Mouse (Mus musculus): ENCODE data around the gene Cacna1d. TPM values are rescaled to one million over a fixed set of nuclear protein-coding genes. Genes with fewer than 3 reads are reported as not detected.

The Cacna1d gene
- polyA plus RNA-seq, 1 experiment from 2014 or later: 4.5 TPM

GRCm38 (mm10) chr14:30163733-30164708 lies 327.2 kb downstream of the Cacna1d start:
- H3K27me3 ChIP-seq: no peaks in the 10 kb centered on the region
- no peak for ATAC-seq (ENCODE audit: low FRiP score)
- H3K27ac ChIP-seq: no peak overlapping the region
- no peak overlapping the region for H3K9ac ChIP-seq
- 75% methylated on average over 20 of the region's 20 CpGs for WGBS
- H3K4me2 ChIP-seq (replicated peaks): no peak overlapping the region
- H3K36me3 ChIP-seq: no peaks in the 10 kb centered on the region
- no peak overlapping the region for H3K4me3 ChIP-seq
- H3K4me1 ChIP-seq: 0 out of 2 replicates have a peak, but pooled peaks cover 9% of the 10 kb centered on the region
- H3K9me3 ChIP-seq (replicated peaks): no peaks in the 10 kb centered on the region

- no peak overlapping the region for H3K4me2 ChIP-seq (replicated peaks)
- WGBS: 51% methylated on average over 7 of the region's 7 CpGs
- no peak overlapping the region for H3K27ac ChIP-seq
Measured at GRCm38 (mm10) chr14:30147774-30148173, 343.5 kb downstream of the Cacna1d start.

DNA sequence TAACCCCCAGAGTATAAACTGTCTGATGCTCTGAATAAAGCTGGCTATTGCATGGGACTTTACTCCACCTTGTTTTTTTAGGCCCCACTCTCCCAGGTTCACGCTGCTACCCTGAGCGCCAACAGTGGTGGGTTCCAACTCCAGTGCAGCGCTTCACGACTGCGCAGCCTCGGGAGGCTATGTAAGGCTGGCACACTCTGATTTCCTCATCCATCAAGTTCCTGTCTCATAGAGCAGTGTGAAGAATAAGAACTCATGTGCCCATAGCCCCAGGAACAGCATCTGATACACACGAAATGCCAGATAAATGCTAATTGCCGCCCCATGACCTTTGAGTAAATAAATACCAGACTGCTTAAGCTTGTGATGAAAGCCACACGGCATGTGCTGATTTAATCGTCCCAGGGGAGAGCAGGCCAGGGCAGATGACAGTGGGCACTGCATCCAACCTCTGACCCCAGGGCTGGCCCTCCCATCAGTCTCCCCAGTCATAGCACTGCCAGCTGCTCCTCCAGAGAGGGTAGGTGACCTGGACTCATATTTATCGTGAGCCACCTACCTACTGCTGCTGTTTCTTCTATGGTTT lies 352.8 kb downstream of the Cacna1d start:
- ATAC-seq (ENCODE audit: low FRiP score): peak; percentile 58
- H3K9me3 ChIP-seq (replicated peaks): no peaks in the 10 kb centered on the region
- H3K4me2 ChIP-seq (replicated peaks): no peak overlapping the region
- peaks cover 7% of the 10 kb centered on the region for H3K27me3 ChIP-seq
- H3K27ac ChIP-seq: no peak overlapping the region
- no peak overlapping the region for H3K9ac ChIP-seq
- no peaks in the 10 kb centered on the region for H3K36me3 ChIP-seq
- peaks cover 5% of the 10 kb centered on the region; the same call in 1 of the 2 replicates for H3K4me1 ChIP-seq
- H3K4me3 ChIP-seq: no peak overlapping the region
- 38% methylated on average over 11 of the region's 11 CpGs for WGBS

More at GRCm38 (mm10) chr14:30147774-30148173, 343.5 kb downstream of the Cacna1d start:
- no peaks in the 10 kb centered on the region for H3K27me3 ChIP-seq
- H3K4me3 ChIP-seq: no peak overlapping the region
- H3K9me3 ChIP-seq (replicated peaks): no peaks in the 10 kb centered on the region
- no peaks in the 10 kb centered on the region for H3K36me3 ChIP-seq
- 0 out of 2 replicates have a peak, but pooled peaks cover 2% of the 10 kb centered on the region for H3K4me1 ChIP-seq
- no peak overlapping the region for H3K9ac ChIP-seq
- ATAC-seq (ENCODE audit: low FRiP score): no peak

- H3K9me3 ChIP-seq (replicated peaks): no peaks in the 10 kb centered on the region
- H3K4me2 ChIP-seq (replicated peaks): no peak overlapping the region
- H3K36me3 ChIP-seq: no peaks in the 10 kb centered on the region
- H3K27me3 ChIP-seq: peaks cover 7% of the 10 kb centered on the region
- ATAC-seq (ENCODE audit: low FRiP score): no peak
- no peak overlapping the region for H3K4me3 ChIP-seq
- peaks cover 5% of the 10 kb centered on the region; the same call in 1 of the 2 replicates for H3K4me1 ChIP-seq
- no peak overlapping the region for H3K27ac ChIP-seq
- no peak overlapping the region for H3K9ac ChIP-seq
- 84% methylated on average over 3 of the region's 3 CpGs for WGBS
Measured at GRCm38 (mm10) chr14:30137961-30138360, 353.3 kb downstream of the Cacna1d start.

DNA sequence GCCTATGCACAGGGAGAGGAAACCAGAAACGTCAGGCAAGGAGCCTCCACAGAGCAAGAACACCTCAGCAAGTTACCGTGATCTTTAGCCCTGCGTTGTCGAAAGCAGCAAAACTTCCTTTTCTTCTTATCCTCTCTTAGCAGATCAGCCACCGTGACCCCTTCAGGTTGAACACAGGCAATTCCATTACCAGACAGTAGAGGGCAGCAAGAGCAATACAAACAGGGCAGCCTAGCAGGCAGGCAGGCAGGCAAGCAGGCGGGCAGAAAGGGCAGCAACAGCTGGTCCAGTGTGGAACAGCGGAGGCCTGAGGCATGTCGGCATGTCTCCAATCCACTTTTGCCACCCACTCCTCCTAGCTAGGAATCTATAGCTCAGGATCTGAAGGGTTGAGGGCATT lies 354.3 kb downstream of the Cacna1d start:
- Histone ChIP-seq H3K4me3 (no peak overlapping the region), H3K4me1 (peaks cover 5% of the 10 kb centered on the region; the same call in 1 of the 2 replicates), H3K4me2 (replicated peaks) (no peak overlapping the region), H3K36me3 (no peaks in the 10 kb centered on the region), H3K9ac (no peak overlapping the region), H3K9me3 (replicated peaks) (no peaks in the 10 kb centered on the region), H3K27me3 (peaks cover 7% of the 10 kb centered on the region), H3K27ac (no peak overlapping the region)
- ATAC-seq (ENCODE audit: low FRiP score): peak; percentile 64; the same call in 1 of the 2 replicates
- WGBS: 11% methylated on average over 8 of the region's 8 CpGs

DNA sequence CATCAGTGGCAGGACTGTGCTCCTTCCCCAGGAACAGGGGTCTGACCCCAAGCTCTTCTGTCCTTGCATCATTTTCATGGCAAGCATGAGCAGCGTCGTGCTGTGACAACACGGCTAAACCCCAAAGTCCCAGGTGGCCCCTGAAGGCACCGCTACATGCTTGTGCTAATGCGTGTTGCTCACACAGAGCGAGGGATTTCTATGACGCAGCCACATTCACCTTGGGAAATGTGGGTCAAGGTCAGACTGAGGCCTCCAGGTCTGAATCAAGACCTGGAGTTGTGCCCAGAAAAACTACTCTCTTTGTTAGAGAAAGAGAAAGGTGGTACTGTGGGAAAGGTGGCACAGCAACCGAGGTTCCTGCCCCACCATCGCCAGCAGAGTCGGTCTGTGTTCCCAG lies 355.9 kb downstream of the Cacna1d start:
- no peak overlapping the region for H3K9ac ChIP-seq
- no peak for ATAC-seq (ENCODE audit: low FRiP score)
- H3K27me3 ChIP-seq: peaks cover 5% of the 10 kb centered on the region; the same call in 1 of the 2 replicates
- no peak overlapping the region for H3K4me2 ChIP-seq (replicated peaks)
- H3K36me3 ChIP-seq: no peaks in the 10 kb centered on the region
- no peak overlapping the region for H3K27ac ChIP-seq
- peaks cover 11% of the 10 kb centered on the region; the same call in 1 of the 2 replicates for H3K4me1 ChIP-seq
- no peak overlapping the region for H3K4me3 ChIP-seq
- H3K9me3 ChIP-seq (replicated peaks): no peaks in the 10 kb centered on the region
- 84% methylated on average over 10 of the region's 10 CpGs for WGBS

DNA sequence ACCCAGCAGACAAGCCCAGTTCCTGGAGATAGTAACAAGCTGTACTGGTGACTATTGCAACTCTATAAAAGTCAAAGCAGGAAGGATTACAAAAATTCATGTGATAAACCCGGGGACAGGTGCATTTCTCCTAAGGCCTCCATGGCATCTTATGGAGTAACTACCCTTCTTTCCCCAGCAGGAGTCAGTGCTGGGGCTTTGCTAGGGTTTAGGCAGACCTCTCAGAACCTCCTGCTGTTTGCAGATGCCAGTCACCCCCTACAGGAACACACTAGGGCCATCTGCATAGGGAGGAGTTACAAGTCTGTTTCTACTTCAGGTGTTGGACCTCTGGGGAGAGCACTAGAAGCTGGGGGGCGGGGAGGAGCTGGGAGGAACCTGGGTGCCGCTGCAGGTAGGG lies 357.6 kb downstream of the Cacna1d start:
- Histone ChIP-seq H3K9me3 (replicated peaks) (no peaks in the 10 kb centered on the region), H3K27me3 (peaks cover 5% of the 10 kb centered on the region; the same call in 1 of the 2 replicates)
- 41% methylated on average over 3 of the region's 3 CpGs for WGBS

DNA sequence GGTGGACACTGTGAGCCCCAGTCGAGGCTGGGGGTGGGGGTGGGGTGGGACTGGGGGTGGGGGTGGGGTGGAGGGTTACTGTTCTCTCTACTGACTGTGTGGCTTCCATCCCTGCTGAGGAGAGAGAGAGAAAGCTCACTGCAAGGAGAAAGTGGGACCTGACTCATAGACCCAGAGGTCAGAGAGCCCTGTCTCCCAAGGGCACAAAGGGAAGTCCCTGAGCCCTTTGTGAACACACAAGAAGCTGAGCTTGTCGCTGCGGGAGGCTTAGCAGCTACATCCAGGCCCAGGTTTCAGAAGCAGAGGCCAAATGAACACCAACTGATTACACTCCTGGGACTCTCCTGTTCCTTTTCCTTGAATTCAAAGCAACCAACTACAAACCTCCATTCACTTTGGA lies 360.0 kb downstream of the Cacna1d start:
- no peak for ATAC-seq (ENCODE audit: low FRiP score)
- no peak overlapping the region for H3K9ac ChIP-seq
- 9% methylated on average over 3 of the region's 3 CpGs for WGBS

More for the DNA sequence above, 357.6 kb downstream of the Cacna1d start:
- no peak overlapping the region for H3K4me3 ChIP-seq
- no peaks in the 10 kb centered on the region for H3K36me3 ChIP-seq
- H3K4me1 ChIP-seq: peaks cover 10% of the 10 kb centered on the region; the same call in 1 of the 2 replicates
- no peak overlapping the region for H3K4me2 ChIP-seq (replicated peaks)
- no peak for ATAC-seq (ENCODE audit: low FRiP score)
- H3K9ac ChIP-seq: no peak overlapping the region
- no peak overlapping the region for H3K27ac ChIP-seq

GRCm38 (mm10) chr14:30130092-30130491 lies 361.2 kb downstream of the Cacna1d start:
- Histone ChIP-seq H3K4me3 (no peak overlapping the region), H3K9ac (no peak overlapping the region), H3K36me3 (no peaks in the 10 kb centered on the region), H3K9me3 (replicated peaks) (no peaks in the 10 kb centered on the region), H3K4me2 (replicated peaks) (no peak overlapping the region), H3K27ac (no peak overlapping the region), H3K27me3 (peaks cover 5% of the 10 kb centered on the region; the same call in 1 of the 2 replicates), H3K4me1 (peaks cover 6% of the 10 kb centered on the region; the same call in 1 of the 2 replicates)
- no peak for ATAC-seq (ENCODE audit: low FRiP score)
- 93% methylated on average over 9 of the region's 9 CpGs for WGBS

More for the DNA sequence above, 360.0 kb downstream of the Cacna1d start:
- Histone ChIP-seq H3K4me2 (replicated peaks) (no peak overlapping the region), H3K9me3 (replicated peaks) (no peaks in the 10 kb centered on the region), H3K27ac (no peak overlapping the region), H3K36me3 (no peaks in the 10 kb centered on the region), H3K4me3 (no peak overlapping the region), H3K27me3 (peaks cover 5% of the 10 kb centered on the region; the same call in 1 of the 2 replicates), H3K4me1 (peaks cover 6% of the 10 kb centered on the region; the same call in 1 of the 2 replicates)

DNA sequence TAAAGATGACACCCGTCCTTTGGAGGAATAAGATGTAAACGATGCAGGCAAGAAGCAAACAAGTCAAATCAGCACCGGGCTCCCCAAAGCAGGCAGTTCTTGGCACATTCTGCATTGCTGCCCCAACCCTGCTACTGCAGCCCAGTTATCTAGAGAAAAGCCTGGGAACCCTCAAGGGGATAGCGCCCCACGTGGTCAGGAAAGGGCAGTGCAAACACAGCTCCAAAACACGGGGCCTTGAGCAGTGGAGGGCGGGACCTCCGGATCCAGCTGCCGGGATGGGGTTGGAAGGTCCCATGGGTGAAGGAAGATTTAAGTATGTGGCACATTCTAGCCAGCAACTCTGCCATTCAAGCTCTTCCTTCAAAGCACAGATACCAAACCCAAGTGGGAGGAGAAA lies 361.9 kb downstream of the Cacna1d start:
- H3K4me1 ChIP-seq: peaks cover 6% of the 10 kb centered on the region; the same call in 1 of the 2 replicates
- ATAC-seq (ENCODE audit: low FRiP score): no peak
- H3K4me2 ChIP-seq (replicated peaks): no peak overlapping the region
- no peak overlapping the region for H3K4me3 ChIP-seq
- H3K9me3 ChIP-seq (replicated peaks): no peaks in the 10 kb centered on the region
- 35% methylated on average over 9 of the region's 9 CpGs for WGBS
- no peaks in the 10 kb centered on the region for H3K36me3 ChIP-seq
- H3K27ac ChIP-seq: no peak overlapping the region
- H3K27me3 ChIP-seq: peaks cover 5% of the 10 kb centered on the region; the same call in 1 of the 2 replicates
- no peak overlapping the region for H3K9ac ChIP-seq

- no peak overlapping the region for H3K27ac ChIP-seq
- ATAC-seq (ENCODE audit: low FRiP score): no peak
- H3K36me3 ChIP-seq: no peaks in the 10 kb centered on the region
- 85% methylated on average over 20 of the region's 20 CpGs for WGBS
- no peaks in the 10 kb centered on the region for H3K9me3 ChIP-seq (replicated peaks)
- H3K4me2 ChIP-seq (replicated peaks): no peak overlapping the region
- H3K27me3 ChIP-seq: no peaks in the 10 kb centered on the region
- H3K9ac ChIP-seq: no peak overlapping the region
- H3K4me1 ChIP-seq: no peaks in the 10 kb centered on the region
- no peak overlapping the region for H3K4me3 ChIP-seq
Measured at GRCm38 (mm10) chr14:30124951-30125690, 366.1 kb downstream of the Cacna1d start.

DNA sequence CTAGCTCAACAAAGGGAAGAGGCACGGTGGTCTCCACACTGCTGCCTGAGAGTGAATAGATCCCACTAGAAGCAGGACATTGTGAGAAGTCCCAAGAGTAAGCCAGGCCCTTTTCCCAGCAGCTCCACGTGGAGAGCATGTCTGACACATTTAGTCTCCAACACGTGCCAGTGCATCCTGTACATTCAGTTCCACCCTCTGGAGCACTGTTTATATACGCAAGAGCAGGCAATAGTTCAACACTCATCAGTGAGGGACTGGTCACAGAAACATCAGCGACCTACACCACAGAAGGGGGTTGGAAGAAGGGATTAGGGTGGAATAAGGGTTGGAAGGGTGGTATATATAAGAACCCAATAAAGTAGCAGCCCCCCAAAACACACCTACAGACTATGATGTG lies 371.2 kb downstream of the Cacna1d start:
- Histone ChIP-seq H3K27me3 (no peaks in the 10 kb centered on the region), H3K9ac (no peak overlapping the region), H3K27ac (no peak overlapping the region), H3K4me2 (replicated peaks) (no peak overlapping the region), H3K9me3 (replicated peaks) (no peaks in the 10 kb centered on the region), H3K4me1 (no peaks in the 10 kb centered on the region), H3K4me3 (no peak overlapping the region), H3K36me3 (no peaks in the 10 kb centered on the region)
- ATAC-seq (ENCODE audit: low FRiP score): no peak
- 83% methylated on average over 5 of the region's 5 CpGs for WGBS

Measured in hindbrain, embryonic 12.5 days (tissue).